Mouse (Mus musculus): Measurements from ENCODE around the gene Ucn2. TPM values are rescaled to one million over a fixed set of nuclear protein-coding genes. Genes with fewer than 3 reads are reported as not detected.
A peak's percentile ranks its signal among the peaks of the same experiment; 100 is the strongest.

Gene Ucn2
- 0.37 TPM in 1 of 2 replicates, not detected in the other for polyA plus RNA-seq (2016; fragmentation: Nextera tagmentation; extraction: Ambion mirVana)

DNA sequence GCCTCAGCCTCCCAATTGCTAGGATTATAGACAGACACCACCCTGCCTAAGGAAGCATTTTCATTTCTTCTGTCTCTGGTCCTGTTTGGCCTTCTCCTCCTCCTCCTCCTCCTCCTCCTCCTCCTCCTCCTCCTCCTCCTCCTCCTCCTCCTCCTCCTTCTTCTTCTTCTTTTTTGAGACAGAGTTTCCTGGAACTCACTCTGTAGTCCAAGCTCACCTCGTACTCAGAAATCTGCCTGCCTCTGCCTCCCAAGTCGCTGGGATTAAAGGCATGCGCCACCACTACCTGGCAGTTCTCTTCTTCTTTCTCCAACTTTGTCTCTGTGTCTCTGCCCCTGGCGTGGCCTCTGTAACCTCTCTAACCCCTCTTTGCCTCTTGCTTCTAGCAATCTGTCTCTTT, at the start of gene Ucn2:
Gene Ucn2 (plus strand): TSS at position 301 of the 400 bp plus-strand sequence.
- Histone ChIP-seq H3K4me3 (replicated peaks) (no peak within 1 kb of the TSS), H3K9me3 (no peaks in the 10 kb centered on the region), H3K9ac (replicated peaks) (no peak within 1 kb of the TSS), H3K27me3 (no peaks in the 10 kb centered on the region), H3K4me1 (replicated peaks) (peaks cover 23% of the 10 kb centered on the region), H3K4me2 (no peak within 1 kb of the TSS), H3K36me3 (no peaks in the 10 kb centered on the region), H3K27ac (no peak within 1 kb of the TSS)
- 90% methylated on average over 3 of the region's 4 CpGs for WGBS
- ATAC-seq (ENCODE audit: insufficient number of reproducible peaks, insufficient read depth, low FRiP score, low TSS enrichment, low read depth) = no peak

DNA sequence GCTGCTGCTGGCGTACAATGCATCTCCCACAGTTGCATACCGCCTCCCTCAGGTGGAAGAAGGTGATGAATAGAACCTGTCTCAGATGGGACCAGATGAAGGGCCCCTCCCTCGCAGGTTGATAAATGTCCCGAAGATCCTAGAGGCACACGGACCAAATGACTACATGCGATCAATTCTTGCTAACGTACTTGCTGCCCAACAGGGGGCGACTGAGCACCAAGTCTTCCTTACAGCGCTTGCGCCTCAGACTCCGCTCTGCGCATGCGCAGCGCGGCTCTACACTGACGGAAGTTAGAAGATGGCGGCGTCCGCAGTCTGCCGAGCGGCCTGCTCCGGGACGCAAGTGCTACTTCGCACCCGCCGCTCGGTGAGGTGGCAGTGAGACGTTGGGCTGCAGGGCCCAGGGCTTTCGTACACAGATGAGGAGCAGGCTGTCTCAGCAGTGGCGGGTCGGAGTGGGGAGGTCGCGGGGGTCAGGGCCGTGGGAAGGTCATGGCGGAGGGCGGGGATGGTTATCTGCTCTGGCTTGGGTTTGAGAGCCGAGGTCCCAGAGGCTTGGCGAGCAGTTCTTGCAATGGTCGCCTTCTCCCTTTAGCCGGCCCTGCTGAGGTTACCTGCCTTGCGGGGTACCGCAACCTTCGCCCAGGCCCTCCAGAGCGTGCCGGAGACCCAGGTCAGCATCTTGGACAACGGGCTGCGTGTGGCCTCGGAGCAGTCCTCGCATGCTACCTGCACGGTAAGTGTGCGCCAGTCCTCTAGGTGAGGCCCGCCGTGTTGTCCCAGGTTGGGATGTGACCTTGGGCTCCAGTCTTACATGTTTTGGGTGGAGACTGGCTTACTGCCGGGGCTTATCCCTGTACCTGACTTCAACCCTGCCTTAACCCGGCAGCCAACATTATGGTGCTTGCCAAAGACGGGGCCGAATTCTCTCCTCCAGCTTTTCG, 49.1 kb upstream of the Ucn2 start, which contains the start of gene Uqcrc1:
Gene Uqcrc1 (plus strand): TSS at position 216 of the 947 bp plus-strand sequence.
- H3K27me3 ChIP-seq = no peaks in the 10 kb centered on the region
- H3K27ac ChIP-seq = peak within 1 kb of the TSS; percentile 59; the same call in 1 of the 2 replicates
- H3K9me3 ChIP-seq = no peaks in the 10 kb centered on the region
- WGBS = 1% methylated on average over 58 of the region's 58 CpGs
- peak within 1 kb of the TSS; percentile 80 for H3K4me2 ChIP-seq
- peak; percentile 87 for ATAC-seq (ENCODE audit: insufficient number of reproducible peaks, insufficient read depth, low FRiP score, low TSS enrichment, low read depth)
- peaks cover 36% of the 10 kb centered on the region for H3K36me3 ChIP-seq
- H3K4me3 ChIP-seq (replicated peaks) = peak within 1 kb of the TSS; percentile 97
- H3K9ac ChIP-seq (replicated peaks) = peak within 1 kb of the TSS; percentile 92
- peaks cover 4% of the 10 kb centered on the region for H3K4me1 ChIP-seq (replicated peaks)

GRCm38 (mm10) chr9:108945111-108945510, 40.7 kb upstream of the Ucn2 start:
- H3K9ac ChIP-seq (replicated peaks) = no peak overlapping the region
- ATAC-seq (ENCODE audit: insufficient number of reproducible peaks, insufficient read depth, low FRiP score, low TSS enrichment, low read depth) = no peak
- WGBS = 83% methylated on average over 9 of the region's 9 CpGs
- H3K27me3 ChIP-seq = no peaks in the 10 kb centered on the region
- no peak overlapping the region for H3K4me3 ChIP-seq (replicated peaks)
- no peaks in the 10 kb centered on the region for H3K9me3 ChIP-seq
- no peak overlapping the region for H3K4me2 ChIP-seq
- H3K27ac ChIP-seq = no peak overlapping the region
- peaks cover 94% of the 10 kb centered on the region for H3K36me3 ChIP-seq
- H3K4me1 ChIP-seq (replicated peaks) = peaks cover 25% of the 10 kb centered on the region

DNA sequence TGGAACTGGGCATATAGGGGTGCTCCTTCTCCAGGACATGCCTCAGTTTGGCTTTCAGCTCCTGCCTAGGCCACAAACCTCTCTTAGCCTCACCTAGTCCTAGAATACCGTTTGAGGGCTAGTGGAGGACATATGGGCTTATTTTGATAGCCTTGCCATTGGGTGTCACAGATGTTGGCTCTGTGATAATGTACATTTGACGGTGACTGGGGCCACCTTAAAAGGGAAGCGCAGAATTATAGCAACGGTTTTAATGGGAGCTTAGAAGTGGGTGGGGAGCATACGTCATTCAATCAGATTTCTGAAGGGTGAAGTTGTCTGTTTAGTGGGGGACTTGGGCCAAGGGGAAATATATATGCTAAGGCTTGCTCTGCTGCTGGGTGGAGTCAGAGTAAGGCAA, 40.2 kb upstream of the Ucn2 start:
- H3K9ac ChIP-seq (replicated peaks) = no peak overlapping the region
- H3K4me1 ChIP-seq (replicated peaks) = peaks cover 28% of the 10 kb centered on the region
- no peaks in the 10 kb centered on the region for H3K27me3 ChIP-seq
- WGBS = 90% methylated on average over 5 of the region's 5 CpGs
- no peaks in the 10 kb centered on the region for H3K9me3 ChIP-seq
- H3K4me2 ChIP-seq = no peak overlapping the region
- H3K36me3 ChIP-seq = peaks cover 94% of the 10 kb centered on the region
- no peak for ATAC-seq (ENCODE audit: insufficient number of reproducible peaks, insufficient read depth, low FRiP score, low TSS enrichment, low read depth)
- no peak overlapping the region for H3K4me3 ChIP-seq (replicated peaks)
- no peak overlapping the region for H3K27ac ChIP-seq

DNA sequence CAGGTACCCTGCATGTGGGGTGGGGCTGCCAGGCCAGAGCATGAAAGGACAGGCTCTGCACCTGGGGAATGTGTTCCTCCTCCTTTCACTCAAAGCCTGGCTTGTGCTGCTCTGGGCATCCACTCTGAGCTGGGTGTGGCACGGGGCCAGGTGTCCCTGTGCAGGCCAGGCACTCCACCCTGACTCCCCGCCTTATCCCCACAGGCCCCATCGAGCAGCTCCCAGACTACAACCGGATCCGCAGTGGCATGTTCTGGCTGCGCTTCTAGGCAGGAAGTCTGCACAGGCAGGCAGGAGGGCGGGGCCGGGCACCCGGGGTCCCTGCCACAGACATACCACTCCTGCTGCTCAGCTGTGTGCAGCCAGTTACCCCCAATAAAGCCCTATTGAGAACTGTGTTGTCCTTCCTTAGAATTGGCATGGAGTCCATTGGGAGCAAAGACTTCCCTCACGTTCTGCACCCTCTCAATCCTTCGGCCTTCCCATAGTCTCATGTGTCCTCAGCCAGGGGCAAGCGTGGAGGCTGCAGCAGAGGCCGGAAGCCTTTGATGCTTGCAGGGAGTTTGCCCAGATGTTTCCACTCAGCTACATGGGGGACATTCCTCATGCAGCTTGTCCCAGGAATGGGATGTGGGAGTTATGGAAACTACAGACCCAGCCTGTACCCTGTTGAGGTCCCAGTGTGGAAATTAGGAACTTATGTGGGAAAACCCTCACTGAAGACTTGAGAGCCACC, 36.4 kb upstream of the Ucn2 start:
- Histone ChIP-seq H3K9me3 (no peaks in the 10 kb centered on the region), H3K27ac (peak overlapping the region; percentile 93), H3K36me3 (peaks cover 68% of the 10 kb centered on the region), H3K4me1 (replicated peaks) (peaks cover 42% of the 10 kb centered on the region), H3K4me2 (peak overlapping the region; percentile 29), H3K27me3 (peaks cover 22% of the 10 kb centered on the region), H3K9ac (replicated peaks) (0 out of 2 replicates have a peak overlapping the region, but pooled peaks have one; percentile 37), H3K4me3 (replicated peaks) (no peak overlapping the region)
- ATAC-seq (ENCODE audit: insufficient number of reproducible peaks, insufficient read depth, low FRiP score, low TSS enrichment, low read depth) = peak; percentile 69; the same call in 1 of the 2 replicates
- 31% methylated on average over 13 of the region's 13 CpGs for WGBS

GRCm38 (mm10) chr9:108949967-108950728, 35.7 kb upstream of the Ucn2 start:
- H3K4me3 ChIP-seq (replicated peaks) = no peak overlapping the region
- H3K36me3 ChIP-seq = peaks cover 60% of the 10 kb centered on the region
- H3K4me1 ChIP-seq (replicated peaks) = peaks cover 44% of the 10 kb centered on the region
- H3K9ac ChIP-seq (replicated peaks) = 0 out of 2 replicates have a peak overlapping the region, but pooled peaks have one; percentile 8
- no peaks in the 10 kb centered on the region for H3K9me3 ChIP-seq
- peaks cover 29% of the 10 kb centered on the region for H3K27me3 ChIP-seq
- 73% methylated on average over 9 of the region's 9 CpGs for WGBS
- H3K27ac ChIP-seq = peak overlapping the region; percentile 93
- ATAC-seq (ENCODE audit: insufficient number of reproducible peaks, insufficient read depth, low FRiP score, low TSS enrichment, low read depth) = peak; percentile 12; the same call in 1 of the 2 replicates
- 0 out of 2 replicates have a peak overlapping the region, but pooled peaks have one; percentile 23 for H3K4me2 ChIP-seq

DNA sequence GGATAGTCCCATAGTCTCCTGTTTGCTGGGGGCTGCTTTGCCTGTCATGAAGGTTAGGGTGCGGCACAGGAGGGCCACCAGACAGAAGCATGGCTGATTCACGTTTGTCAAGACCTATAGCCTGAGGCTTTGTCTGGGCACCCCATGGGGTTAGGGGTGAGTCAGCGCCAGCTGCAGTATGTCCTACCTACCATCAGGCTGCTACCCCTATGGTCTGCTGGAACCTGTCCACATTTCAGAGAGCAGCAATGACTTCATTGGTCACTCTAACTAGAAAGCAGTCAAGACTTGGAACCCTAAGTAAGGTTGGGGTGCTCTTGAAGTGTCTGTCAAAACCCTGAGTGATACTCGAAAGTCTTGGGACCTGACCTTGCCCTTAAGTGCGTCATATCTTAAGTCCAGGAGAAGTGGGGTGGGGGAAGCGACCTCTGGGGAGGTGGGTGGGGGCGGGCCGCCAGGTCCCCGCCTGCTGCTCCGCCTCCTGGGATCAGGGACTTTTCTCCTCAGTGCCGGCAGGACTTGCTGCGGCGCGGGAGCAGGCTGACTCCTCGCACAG, 32.7 kb upstream of the Ucn2 start, which contains the start of gene Col7a1:
Gene Col7a1 (plus strand): TSS at position 506 of the 556 bp plus-strand sequence.
- no peak for ATAC-seq (ENCODE audit: insufficient number of reproducible peaks, insufficient read depth, low FRiP score, low TSS enrichment, low read depth)
- peaks cover 30% of the 10 kb centered on the region for H3K36me3 ChIP-seq
- peak within 1 kb of the TSS; percentile 31; the same call in 1 of the 2 replicates for H3K9ac ChIP-seq (replicated peaks)
- H3K27ac ChIP-seq = no peak within 1 kb of the TSS
- peaks cover 38% of the 10 kb centered on the region for H3K4me1 ChIP-seq (replicated peaks)
- no peaks in the 10 kb centered on the region for H3K9me3 ChIP-seq
- peak within 1 kb of the TSS; percentile 31 for H3K4me3 ChIP-seq (replicated peaks)
- WGBS = 10% methylated on average over 15 of the region's 15 CpGs
- peak within 1 kb of the TSS; percentile 48 for H3K4me2 ChIP-seq
- H3K27me3 ChIP-seq = peaks cover 29% of the 10 kb centered on the region

- 89% methylated on average over 11 of the region's 11 CpGs for WGBS
- peaks cover 18% of the 10 kb centered on the region for H3K4me1 ChIP-seq (replicated peaks)
- H3K27ac ChIP-seq = no peak overlapping the region
- ATAC-seq (ENCODE audit: insufficient number of reproducible peaks, insufficient read depth, low FRiP score, low TSS enrichment, low read depth) = no peak
- no peaks in the 10 kb centered on the region for H3K9me3 ChIP-seq
- peaks cover 29% of the 10 kb centered on the region for H3K27me3 ChIP-seq
- no peak overlapping the region for H3K4me2 ChIP-seq
- no peak overlapping the region for H3K9ac ChIP-seq (replicated peaks)
- H3K36me3 ChIP-seq = peaks cover 9% of the 10 kb centered on the region
- H3K4me3 ChIP-seq (replicated peaks) = no peak overlapping the region
Measured at GRCm38 (mm10) chr9:108955241-108955640, 30.6 kb upstream of the Ucn2 start.

- H3K36me3 ChIP-seq = peaks cover 3% of the 10 kb centered on the region; the same call in 1 of the 2 replicates
Measured at GRCm38 (mm10) chr9:108955846-108956245, 30.0 kb upstream of the Ucn2 start.

GRCm38 (mm10) chr9:108963577-108963976, 22.2 kb upstream of the Ucn2 start:
- Histone ChIP-seq H3K27me3 (no peaks in the 10 kb centered on the region), H3K9ac (replicated peaks) (no peak overlapping the region), H3K27ac (no peak overlapping the region), H3K4me2 (no peak overlapping the region), H3K4me3 (replicated peaks) (no peak overlapping the region), H3K4me1 (replicated peaks) (no peaks in the 10 kb centered on the region), H3K9me3 (no peaks in the 10 kb centered on the region), H3K36me3 (no peaks in the 10 kb centered on the region)
- no peak for ATAC-seq (ENCODE audit: insufficient number of reproducible peaks, insufficient read depth, low FRiP score, low TSS enrichment, low read depth)
- WGBS = 83% methylated on average over 3 of the region's 3 CpGs

More at GRCm38 (mm10) chr9:108955846-108956245, 30.0 kb upstream of the Ucn2 start:
- no peak for ATAC-seq (ENCODE audit: insufficient number of reproducible peaks, insufficient read depth, low FRiP score, low TSS enrichment, low read depth)
- H3K9me3 ChIP-seq = no peaks in the 10 kb centered on the region
- H3K4me1 ChIP-seq (replicated peaks) = peaks cover 16% of the 10 kb centered on the region
- no peak overlapping the region for H3K27ac ChIP-seq
- no peak overlapping the region for H3K4me2 ChIP-seq
- H3K4me3 ChIP-seq (replicated peaks) = no peak overlapping the region
- WGBS = 88% methylated on average over 11 of the region's 11 CpGs
- no peak overlapping the region for H3K9ac ChIP-seq (replicated peaks)
- H3K27me3 ChIP-seq = peaks cover 29% of the 10 kb centered on the region
